In genomic region chr2:84743561-84743960, GRCm38 (mm10) we compare ENCODE assay signal across 8 mouse cellular contexts. TPM values are rescaled to one million over a fixed set of nuclear protein-coding genes. Genes with fewer than 3 reads are reported as not detected.
DNase-seq lines count a peak whose midpoint lies in the region; ATAC-seq lines count a peak whose summit lies in the region.

Gm19426 (minus strand) TSS chr2:84743655.

- peak within 1 kb of the TSS; percentile 98 for H3K27ac ChIP-seq in neural tube, embryonic 11.5 days (ENCODE audit: low read depth, low read length)
- peak within 1 kb of the TSS; percentile 98 for H3K27ac ChIP-seq in hindbrain, embryonic 13.5 days

- peak; percentile 91 for DNase-seq in neural tube, embryonic 11.5 days (ENCODE audit: low spot score)
- DNase-seq in neural tube, embryonic 10.5 days (ENCODE audit: extremely low spot score, low spot score) = no peak
- DNase-seq in cerebellum, postnatal 14 days = peak; percentile 84 to 86
- DNase-seq in frontal cortex, postnatal 14 days (ENCODE audit: low spot score in 2 of 2) = peak; percentile 66 to 67
- DNase-seq in layer of hippocampus, postnatal 25 days (ENCODE audit: extremely low spot score in 1 of 2, low spot score in 1 of 2) = peak; percentile 47 to 49
- DNase-seq in lung, postnatal 14 days = peak; percentile 73
- DNase-seq in right cerebral cortex, adult 2 months (ENCODE audit: low spot score in 2 of 2) = peak; percentile 59 to 61

- 0 out of 2 replicates have a peak, but pooled peaks cover 3% of the 10 kb centered on the region for H3K36me3 ChIP-seq in neural tube, embryonic 11.5 days (ENCODE audit: control insufficient read depth, insufficient read depth, low read length)
- 0 out of 2 replicates have a peak, but pooled peaks cover 4% of the 10 kb centered on the region for H3K36me3 ChIP-seq in hindbrain, embryonic 13.5 days

- 1% methylated on average over 25 of the region's 25 CpGs for WGBS in neural tube, embryonic 11.5 days
- WGBS in hindbrain, embryonic 13.5 days = under 1% methylated on average over 25 of the region's 25 CpGs

- peak within 1 kb of the TSS; percentile 96 for H3K4me2 ChIP-seq in neural tube, embryonic 11.5 days (ENCODE audit: low read depth)
- H3K4me2 ChIP-seq in hindbrain, embryonic 13.5 days = peak within 1 kb of the TSS; percentile 91

- no peaks in the 10 kb centered on the region for H3K27me3 ChIP-seq in neural tube, embryonic 11.5 days (ENCODE audit: control insufficient read depth, insufficient read depth, low read length)
- H3K27me3 ChIP-seq in hindbrain, embryonic 13.5 days = 0 out of 2 replicates have a peak, but pooled peaks cover 3% of the 10 kb centered on the region

- peak; percentile 83 for ATAC-seq in neural tube, embryonic 11.5 days (ENCODE audit: insufficient read depth, low FRiP score, low TSS enrichment)
- peak; percentile 88 for ATAC-seq in hindbrain, embryonic 13.5 days (ENCODE audit: low FRiP score)

- peak within 1 kb of the TSS; percentile 98 for H3K9ac ChIP-seq in neural tube, embryonic 11.5 days (ENCODE audit: low read length)
- peak within 1 kb of the TSS; percentile 95 for H3K9ac ChIP-seq in hindbrain, embryonic 13.5 days

- H3K4me3 ChIP-seq in neural tube, embryonic 11.5 days (ENCODE audit: low read depth, low read length) = peak within 1 kb of the TSS; percentile 69
- peak within 1 kb of the TSS; percentile 81 for H3K4me3 ChIP-seq in hindbrain, embryonic 13.5 days

- H3K9me3 ChIP-seq in neural tube, embryonic 11.5 days (ENCODE audit: control insufficient read depth, low read length) = no peaks in the 10 kb centered on the region
- no peaks in the 10 kb centered on the region for H3K9me3 ChIP-seq in hindbrain, embryonic 13.5 days

- H3K4me1 ChIP-seq in neural tube, embryonic 11.5 days (ENCODE audit: control insufficient read depth, insufficient read depth, low read length) = peaks cover 28% of the 10 kb centered on the region
- H3K4me1 ChIP-seq in hindbrain, embryonic 13.5 days (replicated peaks) = peaks cover 48% of the 10 kb centered on the region

RNA-seq across cellular contexts. Expression of gene Gm19426, which starts in this region (rescaled TPM):
- polyA plus RNA-seq in neural tube, embryonic 11.5 days (2014; fragmentation: Nextera tagmentation; extraction: Ambion mirVana) = 4.5 and 5.1 TPM in 2 replicates
- polyA plus RNA-seq in hindbrain, embryonic 13.5 days (2015; fragmentation: Nextera tagmentation; extraction: Ambion mirVana) = 5.2 and 7.0 TPM in 2 replicates
- 1 to 10 TPM; 1.8 to 2.2 TPM for total RNA-seq in layer of hippocampus, postnatal 25 days (2021)
